Mouse (Mus musculus) heart, postnatal 36 days (tissue): ENCODE results near the gene Dnaja3. TPM values are rescaled to one million over a fixed set of nuclear protein-coding genes. Genes with fewer than 3 reads are reported as not detected.

Source experiments
- DNase-seq, 2 experiments: peaks; one replicate each; pipeline ENCODE4 v3.0.0; 2021 to 2022
- intact Hi-C: fragments of 180-260 bp; cut with DNase I; formaldehyde crosslinking; loops from one replicate; pipeline ENCODE4 v1.15.1; 2025
- total RNA-seq, 2 experiments: library from RNA; stranded (reverse); gene quantifications; 2 replicates each; pipeline ENCODE4 v1.2.3; 2021

Dnaja3 gene
- 100 to 1,000 TPM; 143 to 164 TPM for total RNA-seq

- intact Hi-C loops, result loop anchor here (2.0 kb wide), 1 partner anchor 15 kb away; no protein-coding TSS in a partner anchor
- peak; percentile 85 to 86 for DNase-seq
Measured at GRCm38 (mm10) chr16:4639831-4640237, at the start of gene Dnaja3, which contains the start of gene Vasn. TSS of gene Dnaja3 (plus strand) at chr16:4639989. TSS of gene Vasn (plus strand) at chr16:4639941.

- intact Hi-C loops, result no loop called here
- DNase-seq, result no peak
Measured at GRCm38 (mm10) chr16:4590236-4590635, 49.6 kb upstream of the Dnaja3 start.

- intact Hi-C loops, result loop anchor here (2.0 kb wide), 1 partner anchor 14 kb away; no protein-coding TSS in a partner anchor
- peak; percentile 60 to 65 for DNase-seq
Measured at GRCm38 (mm10) chr16:4592909-4593875, 46.6 kb upstream of the Dnaja3 start.

- intact Hi-C loops, result loop anchor here (2.0 kb wide), 1 partner anchor 13 kb away; no protein-coding TSS in a partner anchor
- DNase-seq, result peak; percentile 64 to 79
Measured at GRCm38 (mm10) chr16:4593971-4594813, 45.6 kb upstream of the Dnaja3 start, which contains the start of gene Glis2. TSS of gene Glis2 (plus strand) at chr16:4594713.

- no peak for DNase-seq
- intact Hi-C loops, result no loop called here
Measured at GRCm38 (mm10) chr16:4594814-4595526, 44.8 kb upstream of the Dnaja3 start.

GRCm38 (mm10) chr16:4595527-4595963, 44.2 kb upstream of the Dnaja3 start:
- intact Hi-C loops, result no loop called here
- peak; percentile 48 to 55 for DNase-seq

GRCm38 (mm10) chr16:4596141-4596728, 43.6 kb upstream of the Dnaja3 start:
- DNase-seq, result no peak
- intact Hi-C loops, result no loop called here

- DNase-seq, result no peak
Measured at GRCm38 (mm10) chr16:4596836-4597235, 43.0 kb upstream of the Dnaja3 start.

GRCm38 (mm10) chr16:4597296-4597695, 42.5 kb upstream of the Dnaja3 start:
- DNase-seq, result no peak
- intact Hi-C loops, result no loop called here

More at GRCm38 (mm10) chr16:4596836-4597235, 43.0 kb upstream of the Dnaja3 start:
- intact Hi-C loops, result no loop called here

- intact Hi-C loops, result no loop called here
- no peak for DNase-seq
Measured at GRCm38 (mm10) chr16:4598041-4598440, 41.7 kb upstream of the Dnaja3 start.

GRCm38 (mm10) chr16:4598891-4599543, 40.8 kb upstream of the Dnaja3 start:
- intact Hi-C loops, result no loop called here

GRCm38 (mm10) chr16:4599616-4600015, 40.2 kb upstream of the Dnaja3 start:
- intact Hi-C loops, result no loop called here
- no peak for DNase-seq

More at GRCm38 (mm10) chr16:4598891-4599543, 40.8 kb upstream of the Dnaja3 start:
- no peak for DNase-seq

GRCm38 (mm10) chr16:4600701-4601310, 39.0 kb upstream of the Dnaja3 start:
- no peak for DNase-seq

GRCm38 (mm10) chr16:4602189-4602588, 37.6 kb upstream of the Dnaja3 start:
- DNase-seq, result no peak
- intact Hi-C loops, result no loop called here

More at GRCm38 (mm10) chr16:4600701-4601310, 39.0 kb upstream of the Dnaja3 start:
- intact Hi-C loops, result no loop called here

- intact Hi-C loops, result no loop called here
- no peak for DNase-seq
Measured at GRCm38 (mm10) chr16:4602766-4603452, 36.9 kb upstream of the Dnaja3 start.

GRCm38 (mm10) chr16:4603453-4603837, 36.3 kb upstream of the Dnaja3 start:
- intact Hi-C loops, result no loop called here
- no peak for DNase-seq

GRCm38 (mm10) chr16:4604293-4604837, 35.4 kb upstream of the Dnaja3 start:
- intact Hi-C loops, result no loop called here

More at GRCm38 (mm10) chr16:4604293-4604837, 35.4 kb upstream of the Dnaja3 start:
- no peak for DNase-seq
